Mouse (Mus musculus) liver, postnatal 0 days (tissue): ENCODE results near the gene Car14. TPM values are rescaled to one million over a fixed set of nuclear protein-coding genes. Genes with fewer than 3 reads are reported as not detected.
A peak's percentile ranks its signal among the peaks of the same experiment; 100 is the strongest.
"Not testable (repeated sequence)": the region's sequence is repeated elsewhere in the genome, so short reads cannot be mapped to it uniquely, and the experiment has no call there.

Experiments used
- ATAC-seq: fragments of 200-750 bp; cut with Nextera tagmentation; 2 replicates; pipeline ENCODE4 v1.8.0; 2017; ENCODE audit warnings: mild to moderate bottlenecking, moderate library complexity
- DNase-seq: peaks from one replicate; pipeline ENCODE4 v3.0.0-alpha.2; 2016
- H3K27ac ChIP-seq: fragments of 300-500 bp; sonication (generic); 2 replicates; pipeline ENCODE4 v1.5.1; 2014; ENCODE audit warnings: antibody characterized with exemption, moderate library complexity, mild to moderate bottlenecking, low read depth
- H3K27me3 ChIP-seq: fragments of 300-500 bp; sonication (generic); 2 replicates; pipeline ENCODE4 v1.6.1; 2014; ENCODE audit warnings: low read length, control low read depth, mixed read lengths; ENCODE audit not compliant: insufficient read depth
- H3K36me3 ChIP-seq: fragments of 300-500 bp; sonication (generic); replicated peaks from 2 replicates; pipeline ENCODE4 v1.6.1; 2014; ENCODE audit warnings: mild to moderate bottlenecking, control low read depth, low read length, moderate library complexity, mixed read lengths; ENCODE audit not compliant: insufficient read depth
- H3K4me1 ChIP-seq: fragments of 300-500 bp; sonication (generic); 2 replicates; pipeline ENCODE4 v1.6.1; 2014; ENCODE audit warnings: antibody characterized with exemption, mild to moderate bottlenecking, control low read depth; ENCODE audit not compliant: insufficient read depth
- H3K4me2 ChIP-seq: fragments of 300-500 bp; sonication (generic); 2 replicates; pipeline ENCODE4 v1.6.1; 2014; ENCODE audit warnings: low read depth, mild to moderate bottlenecking, low read length, moderate library complexity, mixed read lengths
- H3K4me3 ChIP-seq: fragments of 300-500 bp; sonication (generic); 2 replicates; pipeline ENCODE4 v1.5.1; 2014; ENCODE audit warnings: low read depth, low read length
- H3K9ac ChIP-seq: fragments of 300-500 bp; sonication (generic); replicated peaks from 2 replicates; pipeline ENCODE4 v1.6.1; 2014; ENCODE audit warnings: mild to moderate bottlenecking, moderate library complexity
- H3K9me3 ChIP-seq: fragments of 300-500 bp; sonication (generic); 2 replicates; pipeline ENCODE4 v1.6.1; 2016; ENCODE audit warnings: mild to moderate bottlenecking, control low read depth, low read length, mixed read lengths
- CTCF ChIP-seq: sonication (generic); IDR thresholded peaks from 2 replicates; pipeline ENCODE4 v1.5.1; 2016; ENCODE audit warnings: antibody characterized with exemption, low read depth
- EP300 ChIP-seq: IDR thresholded peaks from 2 replicates; pipeline ENCODE4 v1.6.1; 2016; ENCODE audit warnings: antibody characterized with exemption, low read depth, mild to moderate bottlenecking
- WGBS: fragments of 180-500 bp; shearing (Covaris S2); extraction: QIAGEN DNeasy Blood & Tissue Kit; methylation state at CpG from one replicate; pipeline ENCODE4 v1.1.7; 2014; ENCODE audit not compliant: insufficient replicate concordance; 5-methylcytosine and 5-hydroxymethylcytosine counted together
- polyA plus RNA-seq: library from polyadenylated mRNA; unstranded; fragments of >200 nt; fragmentation: Nextera tagmentation; extraction: Ambion mirVana; gene quantifications from 2 replicates; pipeline ENCODE4 v1.2.1, GENCODE M21; 2015

Gene Car14
- polyA plus RNA-seq, 1 experiment from 2014 or later, result 17.3 TPM

GRCm38 (mm10) chr3:95903753-95904502 is 563 bp downstream of the Car14 start:
- Histone ChIP-seq H3K4me1 (peaks cover 27% of the 10 kb centered on the region), H3K4me2 (peak overlapping the region; percentile 75), H3K9ac (peak overlapping the region; percentile 64), H3K9me3 (no peaks in the 10 kb centered on the region), H3K36me3 (no peaks in the 10 kb centered on the region), H3K27me3 (peaks cover 37% of the 10 kb centered on the region), H3K27ac (peak overlapping the region; percentile 88), H3K4me3 (peak overlapping the region; percentile 31)
- no peak for TF ChIP-seq EP300
- no peak for TF ChIP-seq CTCF
- ATAC-seq (peak; percentile 81), DNase-seq (peak; percentile 42)
- 10% methylated on average over 15 of the region's 15 CpGs for WGBS

- Histone ChIP-seq H3K27me3 (peaks cover 35% of the 10 kb centered on the region), H3K9ac (no peak overlapping the region; the same call in 1 of the 2 replicates), H3K36me3 (0 out of 2 replicates have a peak, but pooled peaks cover 4% of the 10 kb centered on the region), H3K4me2 (no peak overlapping the region), H3K4me1 (peaks cover 27% of the 10 kb centered on the region), H3K4me3 (no peak overlapping the region), H3K9me3 (no peaks in the 10 kb centered on the region), H3K27ac (no peak overlapping the region)
- TF ChIP-seq EP300 (no peak), CTCF (no peak)
- DNase-seq (no peak), ATAC-seq (no peak)
- WGBS, result 36% methylated on average over 6 of the region's 6 CpGs
Measured at GRCm38 (mm10) chr3:95902643-95903042, 1.8 kb downstream of the Car14 start.

GRCm38 (mm10) chr3:95902373-95902625 is 2.2 kb downstream of the Car14 start:
- ATAC-seq (no peak), DNase-seq (no peak)
- TF ChIP-seq EP300 (no peak), CTCF (no peak)
- Histone ChIP-seq H3K9ac (no peak overlapping the region; the same call in 1 of the 2 replicates), H3K9me3 (no peaks in the 10 kb centered on the region), H3K27me3 (peaks cover 31% of the 10 kb centered on the region), H3K36me3 (0 out of 2 replicates have a peak, but pooled peaks cover 4% of the 10 kb centered on the region), H3K4me3 (no peak overlapping the region), H3K4me1 (peaks cover 27% of the 10 kb centered on the region), H3K4me2 (no peak overlapping the region), H3K27ac (peak overlapping the region; percentile 45; the same call in 1 of the 2 replicates)

GRCm38 (mm10) chr3:95901616-95902372 is 2.7 kb downstream of the Car14 start:
- WGBS, result 65% methylated on average over 9 of the region's 9 CpGs
- no peak for DNase-seq
- Histone ChIP-seq H3K27ac (peak overlapping the region; percentile 45), H3K27me3 (peaks cover 30% of the 10 kb centered on the region), H3K36me3 (0 out of 2 replicates have a peak, but pooled peaks cover 4% of the 10 kb centered on the region), H3K9ac (no peak overlapping the region; the same call in 1 of the 2 replicates), H3K4me2 (no peak overlapping the region), H3K4me3 (no peak overlapping the region), H3K9me3 (no peaks in the 10 kb centered on the region), H3K4me1 (peaks cover 27% of the 10 kb centered on the region)
- TF ChIP-seq CTCF (no peak), EP300 (no peak)
- no peak for ATAC-seq

GRCm38 (mm10) chr3:95899800-95900524 is 4.5 kb downstream of the Car14 start:
- H3K9ac ChIP-seq, result no peak overlapping the region
- H3K36me3 ChIP-seq, result 0 out of 2 replicates have a peak, but pooled peaks cover 4% of the 10 kb centered on the region
- WGBS, result 59% methylated on average over 13 of the region's 13 CpGs
- H3K4me1 ChIP-seq, result peaks cover 21% of the 10 kb centered on the region
- H3K9me3 ChIP-seq, result no peaks in the 10 kb centered on the region
- H3K4me2 ChIP-seq, result no peak overlapping the region
- H3K27me3 ChIP-seq, result peaks cover 19% of the 10 kb centered on the region
- DNase-seq, result no peak
- no peak for ATAC-seq
- no peak overlapping the region for H3K27ac ChIP-seq
- no peak overlapping the region for H3K4me3 ChIP-seq
- TF ChIP-seq CTCF, result no peak
- no peak for TF ChIP-seq EP300

- 86% methylated on average over 7 of the region's 7 CpGs for WGBS
- H3K4me1 ChIP-seq, result peaks cover 29% of the 10 kb centered on the region
- H3K9ac ChIP-seq, H3K27ac ChIP-seq, ATAC-seq, H3K27me3 ChIP-seq, H3K4me3 ChIP-seq, DNase-seq, H3K36me3 ChIP-seq, H3K9me3 ChIP-seq, H3K4me2 ChIP-seq: not testable (repeated sequence)
Measured at GRCm38 (mm10) chr3:95895501-95895900, 9.0 kb downstream of the Car14 start.
